Mouse (Mus musculus) midbrain, embryonic 11.5 days (tissue): ENCODE measurements at regions not wholly inside any gene's neighbourhood (a gene's known extent, or its start where the extent isn't known, plus 50 kb on each side); places are given as distances from the start of the nearest gene placed in this dataset.

Experiments
- ATAC-seq: fragments of 200-750 bp; cut with Nextera tagmentation; 2 replicates; pipeline ENCODE4 v1.8.0; 2017; ENCODE audit warnings: moderate TSS enrichment, moderate library complexity; ENCODE audit not compliant: low FRiP score
- DNase-seq: peaks from one replicate; pipeline ENCODE4 v3.0.0; 2015; ENCODE audit warnings: low spot score; ENCODE audit errors: missing footprints
- H3K27ac ChIP-seq: fragments of 300-500 bp; sonication (generic); 2 replicates; pipeline ENCODE4 v1.5.1; 2014; ENCODE audit warnings: low read depth, low read length
- H3K27me3 ChIP-seq: fragments of 300-500 bp; sonication (generic); 2 replicates; pipeline ENCODE4 v1.6.1; 2014; ENCODE audit warnings: mild to moderate bottlenecking, low read length, moderate library complexity, mixed read lengths; ENCODE audit not compliant: control insufficient read depth, insufficient read depth
- H3K36me3 ChIP-seq: fragments of 300-500 bp; sonication (generic); 2 replicates; pipeline ENCODE4 v1.6.1; 2014; ENCODE audit warnings: mild to moderate bottlenecking, low read length, moderate library complexity, mixed read lengths; ENCODE audit not compliant: control insufficient read depth, insufficient read depth
- H3K4me1 ChIP-seq: fragments of 300-500 bp; sonication (generic); 2 replicates; pipeline ENCODE4 v1.6.1; 2014; ENCODE audit warnings: low read length; ENCODE audit not compliant: control insufficient read depth, insufficient read depth
- H3K4me2 ChIP-seq: fragments of 300-500 bp; sonication (generic); 2 replicates; pipeline ENCODE4 v1.6.1; 2014; ENCODE audit warnings: mild to moderate bottlenecking, moderate library complexity
- H3K4me3 ChIP-seq: fragments of 300-500 bp; sonication (generic); 2 replicates; pipeline ENCODE4 v1.5.1; 2014; ENCODE audit warnings: low read depth, low read length
- H3K9ac ChIP-seq: fragments of 300-500 bp; sonication (generic); 2 replicates; pipeline ENCODE4 v1.6.1; 2014; ENCODE audit warnings: low read length
- H3K9me3 ChIP-seq: fragments of 300-500 bp; sonication (generic); 2 replicates; pipeline ENCODE4 v1.6.1; 2016; ENCODE audit warnings: low read length; ENCODE audit not compliant: control insufficient read depth
- WGBS: fragments of 180-500 bp; shearing (Covaris S2); extraction: QIAGEN DNeasy Blood & Tissue Kit; methylation state at CpG from one replicate; pipeline ENCODE4 v1.1.7; 2014; 5-methylcytosine and 5-hydroxymethylcytosine counted together

- 67% methylated on average over 8 of the region's 8 CpGs for WGBS
- H3K9me3 ChIP-seq = no peaks in the 10 kb centered on the region
- no peak overlapping the region for H3K4me2 ChIP-seq
- DNase-seq (no peak), ATAC-seq (peak; percentile 61; the same call in 1 of the 2 replicates)
- no peaks in the 10 kb centered on the region for H3K4me1 ChIP-seq
- H3K27ac ChIP-seq = no peak overlapping the region
- H3K9ac ChIP-seq = no peak overlapping the region
- no peak overlapping the region for H3K4me3 ChIP-seq
- no peaks in the 10 kb centered on the region for H3K36me3 ChIP-seq
- no peaks in the 10 kb centered on the region for H3K27me3 ChIP-seq
Observed at GRCm38 (mm10) chr3:143147471-143147870, 265.7 kb upstream of the Pkn2 start.

- no peak overlapping the region for H3K4me3 ChIP-seq
- no peak overlapping the region for H3K4me2 ChIP-seq
- DNase-seq = no peak
- H3K27ac ChIP-seq = no peak overlapping the region
- WGBS = 93% methylated on average over 3 of the region's 3 CpGs
- no peaks in the 10 kb centered on the region for H3K36me3 ChIP-seq
- ATAC-seq = no peak
- no peak overlapping the region for H3K9ac ChIP-seq
- no peaks in the 10 kb centered on the region for H3K27me3 ChIP-seq
- no peaks in the 10 kb centered on the region for H3K4me1 ChIP-seq
- no peaks in the 10 kb centered on the region for H3K9me3 ChIP-seq
Observed at GRCm38 (mm10) chr3:143138952-143139351, 257.1 kb upstream of the Pkn2 start.

GRCm38 (mm10) chr3:143134528-143134927, 252.7 kb upstream of the Pkn2 start:
- no peak overlapping the region for H3K27ac ChIP-seq
- no peak overlapping the region for H3K4me3 ChIP-seq
- no peak overlapping the region for H3K9ac ChIP-seq
- no peak overlapping the region for H3K4me2 ChIP-seq
- H3K9me3 ChIP-seq = no peaks in the 10 kb centered on the region
- DNase-seq (no peak), ATAC-seq (no peak)
- H3K4me1 ChIP-seq = no peaks in the 10 kb centered on the region
- H3K36me3 ChIP-seq = no peaks in the 10 kb centered on the region
- WGBS = 84% methylated on average over 2 of the region's 2 CpGs
- no peaks in the 10 kb centered on the region for H3K27me3 ChIP-seq

- Histone ChIP-seq H3K9me3 (no peaks in the 10 kb centered on the region), H3K27ac (no peak overlapping the region), H3K36me3 (no peaks in the 10 kb centered on the region), H3K4me3 (no peak overlapping the region), H3K4me2 (no peak overlapping the region), H3K27me3 (no peaks in the 10 kb centered on the region), H3K9ac (no peak overlapping the region), H3K4me1 (no peaks in the 10 kb centered on the region)
- DNase-seq (no peak), ATAC-seq (no peak)
- 84% methylated on average over 13 of the region's 13 CpGs for WGBS
Observed at GRCm38 (mm10) chr3:143107733-143108291, 226.0 kb upstream of the Pkn2 start.

- no peak for ATAC-seq
- Histone ChIP-seq H3K4me3 (no peak overlapping the region), H3K36me3 (no peaks in the 10 kb centered on the region), H3K4me2 (no peak overlapping the region), H3K9me3 (no peaks in the 10 kb centered on the region), H3K9ac (no peak overlapping the region), H3K27ac (no peak overlapping the region), H3K27me3 (no peaks in the 10 kb centered on the region), H3K4me1 (no peaks in the 10 kb centered on the region)
- 50% methylated on average over 2 of the region's 2 CpGs for WGBS
- no peak for DNase-seq
Observed at GRCm38 (mm10) chr3:143104734-143105133, 222.9 kb upstream of the Pkn2 start.

GRCm38 (mm10) chr3:143103333-143103732, 221.5 kb upstream of the Pkn2 start:
- WGBS = 64% methylated on average over 3 of the region's 3 CpGs
- no peak overlapping the region for H3K27ac ChIP-seq
- H3K36me3 ChIP-seq = no peaks in the 10 kb centered on the region
- ATAC-seq (no peak), DNase-seq (no peak)
- H3K27me3 ChIP-seq = no peaks in the 10 kb centered on the region
- no peak overlapping the region for H3K4me2 ChIP-seq
- no peak overlapping the region for H3K4me3 ChIP-seq
- no peaks in the 10 kb centered on the region for H3K9me3 ChIP-seq
- no peaks in the 10 kb centered on the region for H3K4me1 ChIP-seq
- no peak overlapping the region for H3K9ac ChIP-seq

GRCm38 (mm10) chr3:143100810-143101645, 219.2 kb upstream of the Pkn2 start:
- no peaks in the 10 kb centered on the region for H3K36me3 ChIP-seq
- no peaks in the 10 kb centered on the region for H3K9me3 ChIP-seq
- H3K27ac ChIP-seq = no peak overlapping the region; the same call in 1 of the 2 replicates
- H3K27me3 ChIP-seq = no peaks in the 10 kb centered on the region
- peak overlapping the region; percentile 58 for H3K4me2 ChIP-seq
- peak overlapping the region; percentile 70 for H3K9ac ChIP-seq
- WGBS = 3% methylated on average over 59 of the region's 59 CpGs
- peak overlapping the region; percentile 35 for H3K4me3 ChIP-seq
- ATAC-seq (peak; percentile 90), DNase-seq (peak; percentile 94)
- no peaks in the 10 kb centered on the region for H3K4me1 ChIP-seq

- H3K9ac ChIP-seq = peak overlapping the region; percentile 70
- 80% methylated on average over 7 of the region's 7 CpGs for WGBS
- H3K9me3 ChIP-seq = no peaks in the 10 kb centered on the region
- no peaks in the 10 kb centered on the region for H3K27me3 ChIP-seq
- no peak overlapping the region for H3K4me3 ChIP-seq
- no peak overlapping the region for H3K27ac ChIP-seq
- no peaks in the 10 kb centered on the region for H3K4me1 ChIP-seq
- ATAC-seq = no peak
- DNase-seq = peak; percentile 88
- H3K36me3 ChIP-seq = no peaks in the 10 kb centered on the region
- H3K4me2 ChIP-seq = peak overlapping the region; percentile 58
Observed at GRCm38 (mm10) chr3:143100203-143100602, 218.4 kb upstream of the Pkn2 start.

GRCm38 (mm10) chr3:143092206-143092605, 210.4 kb upstream of the Pkn2 start:
- Histone ChIP-seq H3K4me2 (no peak overlapping the region), H3K36me3 (no peaks in the 10 kb centered on the region), H3K27me3 (no peaks in the 10 kb centered on the region), H3K27ac (no peak overlapping the region), H3K4me3 (no peak overlapping the region), H3K9me3 (no peaks in the 10 kb centered on the region), H3K9ac (no peak overlapping the region), H3K4me1 (no peaks in the 10 kb centered on the region)
- ATAC-seq (peak; percentile 9; the same call in 1 of the 2 replicates), DNase-seq (no peak)
- WGBS = 69% methylated on average over 4 of the region's 4 CpGs
